Mouse (Mus musculus) hindbrain, embryonic 14.5 days (tissue): ENCODE results near the gene Gata2. TPM values are rescaled to one million over a fixed set of nuclear protein-coding genes. Genes with fewer than 3 reads are reported as not detected.

ENCODE experiments used
- ATAC-seq: fragments of 200-750 bp; cut with Nextera tagmentation; 2 replicates; pipeline ENCODE4 v1.8.0; 2017; ENCODE audit warnings: moderate number of reproducible peaks, mild to moderate bottlenecking, moderate TSS enrichment, moderate library complexity; ENCODE audit not compliant: low FRiP score
- DNase-seq: peaks from one replicate; pipeline ENCODE4 v3.0.0-alpha.2; 2015; ENCODE audit warnings: low spot score
- H3K27ac ChIP-seq: fragments of 300-500 bp; sonication (generic); 2 replicates; pipeline ENCODE4 v1.5.1; 2014; ENCODE audit warnings: mild to moderate bottlenecking, moderate library complexity
- H3K27me3 ChIP-seq: fragments of 300-500 bp; sonication (generic); 2 replicates; pipeline ENCODE4 v1.6.1; 2014; ENCODE audit warnings: mild to moderate bottlenecking, low read length, mixed read lengths; ENCODE audit not compliant: control insufficient read depth, insufficient read depth
- H3K36me3 ChIP-seq: fragments of 300-500 bp; sonication (generic); replicated peaks from 2 replicates; pipeline ENCODE4 v1.6.1; 2014; ENCODE audit not compliant: control insufficient read depth, insufficient read depth
- H3K4me1 ChIP-seq: fragments of 300-500 bp; sonication (generic); replicated peaks from 2 replicates; pipeline ENCODE4 v1.6.1; 2014; ENCODE audit warnings: antibody characterized with exemption, low read length, mixed read lengths; ENCODE audit not compliant: control insufficient read depth, insufficient read depth
- H3K4me2 ChIP-seq: fragments of 300-500 bp; sonication (generic); replicated peaks from 2 replicates; pipeline ENCODE4 v1.6.1; 2014; ENCODE audit warnings: mild to moderate bottlenecking, moderate library complexity
- H3K4me3 ChIP-seq: fragments of 300-500 bp; sonication (generic); replicated peaks from 2 replicates; pipeline ENCODE4 v1.5.1; 2014; ENCODE audit warnings: mild to moderate bottlenecking, low read length
- H3K9ac ChIP-seq: fragments of 300-500 bp; sonication (generic); 2 replicates; pipeline ENCODE4 v1.6.1; 2014
- H3K9me3 ChIP-seq: fragments of 300-500 bp; sonication (generic); 2 replicates; pipeline ENCODE4 v1.6.1; 2016; ENCODE audit warnings: low read length; ENCODE audit not compliant: control insufficient read depth
- WGBS: fragments of 180-500 bp; shearing (Covaris S2); extraction: QIAGEN DNeasy Blood & Tissue Kit; methylation state at CpG from one replicate; pipeline ENCODE4 v1.1.7; 2014; 5-methylcytosine and 5-hydroxymethylcytosine counted together
- polyA plus RNA-seq: library from polyadenylated mRNA; unstranded; fragments of >200 nt; fragmentation: Nextera tagmentation; extraction: Ambion mirVana; gene quantifications from 2 replicates; pipeline ENCODE4 v1.2.1, GENCODE M21; 2014

The Gata2 gene
- polyA plus RNA-seq, 1 experiment from 2014 or later = 19.2 TPM

GRCm38 (mm10) chr6:88191411-88192070 is 2.1 kb upstream of the Gata2 start:
- WGBS = 21% methylated on average over 4 of the region's 4 CpGs
- H3K4me2 ChIP-seq = no peak overlapping the region
- peaks cover 94% of the 10 kb centered on the region for H3K27me3 ChIP-seq
- H3K4me1 ChIP-seq = peaks cover 16% of the 10 kb centered on the region
- no peak overlapping the region for H3K4me3 ChIP-seq
- no peaks in the 10 kb centered on the region for H3K36me3 ChIP-seq
- no peak for ATAC-seq
- no peaks in the 10 kb centered on the region for H3K9me3 ChIP-seq
- H3K9ac ChIP-seq = no peak overlapping the region
- DNase-seq = no peak
- 0 out of 2 replicates have a peak overlapping the region, but pooled peaks have one; percentile 51 for H3K27ac ChIP-seq

GRCm38 (mm10) chr6:88192756-88193155 is 935 bp upstream of the Gata2 start:
- H3K4me1 ChIP-seq = peaks cover 21% of the 10 kb centered on the region
- H3K36me3 ChIP-seq = no peaks in the 10 kb centered on the region
- 10% methylated on average over 8 of the region's 8 CpGs for WGBS
- ATAC-seq (no peak), DNase-seq (no peak)
- H3K9ac ChIP-seq = no peak overlapping the region
- peak overlapping the region; percentile 54 for H3K4me2 ChIP-seq
- H3K4me3 ChIP-seq = no peak overlapping the region
- no peak overlapping the region for H3K27ac ChIP-seq
- no peaks in the 10 kb centered on the region for H3K9me3 ChIP-seq
- peaks cover 95% of the 10 kb centered on the region for H3K27me3 ChIP-seq

GRCm38 (mm10) chr6:88194053-88194977 is 624 bp downstream of the Gata2 start:
- ATAC-seq (no peak), DNase-seq (no peak)
- Histone ChIP-seq H3K9ac (peak overlapping the region; percentile 53), H3K27me3 (peaks cover 95% of the 10 kb centered on the region), H3K4me2 (peak overlapping the region; percentile 54), H3K36me3 (no peaks in the 10 kb centered on the region), H3K9me3 (no peaks in the 10 kb centered on the region), H3K4me1 (peaks cover 19% of the 10 kb centered on the region), H3K4me3 (peak overlapping the region; percentile 32), H3K27ac (peak overlapping the region; percentile 64)
- WGBS = under 1% methylated on average over 58 of the region's 58 CpGs

- H3K27me3 ChIP-seq = peaks cover 95% of the 10 kb centered on the region
These were observed 1.3 kb downstream of the Gata2 start for GRCm38 (mm10) chr6:88194978-88195325.

GRCm38 (mm10) chr6:88196054-88196732 is 2.5 kb downstream of the Gata2 start:
- ATAC-seq = no peak
- Histone ChIP-seq H3K9ac (peak overlapping the region; percentile 31), H3K4me2 (peak overlapping the region; percentile 54), H3K27ac (no peak overlapping the region; the same call in 1 of the 2 replicates), H3K4me1 (peaks cover 12% of the 10 kb centered on the region), H3K27me3 (peaks cover 95% of the 10 kb centered on the region), H3K4me3 (peak overlapping the region; percentile 32), H3K9me3 (no peaks in the 10 kb centered on the region), H3K36me3 (no peaks in the 10 kb centered on the region)
- 1% methylated on average over 33 of the region's 33 CpGs for WGBS
- DNase-seq = no peak

More at GRCm38 (mm10) chr6:88194978-88195325, 1.3 kb downstream of the Gata2 start:
- peak overlapping the region; percentile 32 for H3K4me3 ChIP-seq
- no peak for DNase-seq
- WGBS = 5% methylated on average over 7 of the region's 7 CpGs
- H3K4me1 ChIP-seq = peaks cover 18% of the 10 kb centered on the region
- no peaks in the 10 kb centered on the region for H3K9me3 ChIP-seq
- H3K27ac ChIP-seq = no peak overlapping the region
- H3K9ac ChIP-seq = peak overlapping the region; percentile 53
- no peaks in the 10 kb centered on the region for H3K36me3 ChIP-seq
- ATAC-seq = no peak
- H3K4me2 ChIP-seq = peak overlapping the region; percentile 54

GRCm38 (mm10) chr6:88196733-88197312 is 3.1 kb downstream of the Gata2 start:
- DNase-seq (no peak), ATAC-seq (no peak)
- peak overlapping the region; percentile 32 for H3K4me3 ChIP-seq
- peak overlapping the region; percentile 54 for H3K4me2 ChIP-seq
- no peak overlapping the region for H3K27ac ChIP-seq
- no peaks in the 10 kb centered on the region for H3K36me3 ChIP-seq
- peak overlapping the region; percentile 31 for H3K9ac ChIP-seq
- H3K9me3 ChIP-seq = no peaks in the 10 kb centered on the region
- WGBS = under 1% methylated on average over 39 of the region's 44 CpGs
- H3K27me3 ChIP-seq = peaks cover 95% of the 10 kb centered on the region
- H3K4me1 ChIP-seq = peaks cover 12% of the 10 kb centered on the region

- Histone ChIP-seq H3K9ac (no peak overlapping the region; the same call in 1 of the 2 replicates), H3K4me3 (peak overlapping the region; percentile 32), H3K36me3 (no peaks in the 10 kb centered on the region), H3K27me3 (peaks cover 95% of the 10 kb centered on the region), H3K4me1 (peaks cover 12% of the 10 kb centered on the region), H3K9me3 (no peaks in the 10 kb centered on the region), H3K4me2 (peak overlapping the region; percentile 54), H3K27ac (no peak overlapping the region)
- no peak for DNase-seq
- ATAC-seq = no peak
- 1% methylated on average over 39 of the region's 39 CpGs for WGBS
These were observed 3.8 kb downstream of the Gata2 start for GRCm38 (mm10) chr6:88197313-88198069.

GRCm38 (mm10) chr6:88198070-88198940 is 4.6 kb downstream of the Gata2 start:
- H3K27me3 ChIP-seq = peaks cover 95% of the 10 kb centered on the region
- 0 out of 2 replicates have a peak, but pooled peaks have one; percentile 58 for ATAC-seq
- peak overlapping the region; percentile 54 for H3K4me2 ChIP-seq
- H3K9ac ChIP-seq = peak overlapping the region; percentile 45
- H3K9me3 ChIP-seq = no peaks in the 10 kb centered on the region
- no peak overlapping the region for H3K27ac ChIP-seq
- DNase-seq = no peak
- peaks cover 12% of the 10 kb centered on the region for H3K4me1 ChIP-seq
- under 1% methylated on average over 39 of the region's 62 CpGs for WGBS
- no peaks in the 10 kb centered on the region for H3K36me3 ChIP-seq
- H3K4me3 ChIP-seq = peak overlapping the region; percentile 31
